Mouse (Mus musculus): Measurements from ENCODE around the gene Klb.

DNA sequence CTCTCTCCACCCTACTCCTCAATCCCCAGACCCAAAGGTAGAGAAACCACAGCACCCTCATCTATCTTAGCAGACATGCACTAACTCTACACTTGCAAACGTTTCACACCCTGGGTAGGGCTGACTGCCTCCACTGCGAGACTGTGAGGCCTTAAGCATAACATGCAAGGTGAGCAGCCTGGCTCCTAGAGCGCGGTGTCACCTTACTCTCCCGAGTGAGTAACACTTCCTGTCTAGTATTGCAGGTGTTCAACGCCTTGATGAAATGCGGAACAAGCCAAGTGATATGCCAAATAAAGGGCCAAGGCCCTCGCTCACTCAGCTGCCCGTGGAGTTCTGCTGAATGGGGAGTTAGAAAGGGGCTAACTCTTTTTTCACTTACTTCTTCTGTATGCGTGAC lies 25.9 kb upstream of the Klb start:
- TF ChIP-seq FLI1 (IDR thresholded peaks at IDR 0.05; ENCODE audit: low read length) (no peak), GATA1 (IDR thresholded peaks at IDR 0.05; ENCODE audit: borderline replicate concordance, low read length) (no peak)
